Mouse (Mus musculus): ENCODE data around the gene Wdr74. TPM values are rescaled to one million over a fixed set of nuclear protein-coding genes. Genes with fewer than 3 reads are reported as not detected.
"Not testable (repeated sequence)": the region's sequence is repeated elsewhere in the genome, so short reads cannot be mapped to it uniquely, and the experiment has no call there.

Gene Wdr74
- polyA plus RNA-seq, 1 experiment from 2014 or later: 103 TPM

DNA sequence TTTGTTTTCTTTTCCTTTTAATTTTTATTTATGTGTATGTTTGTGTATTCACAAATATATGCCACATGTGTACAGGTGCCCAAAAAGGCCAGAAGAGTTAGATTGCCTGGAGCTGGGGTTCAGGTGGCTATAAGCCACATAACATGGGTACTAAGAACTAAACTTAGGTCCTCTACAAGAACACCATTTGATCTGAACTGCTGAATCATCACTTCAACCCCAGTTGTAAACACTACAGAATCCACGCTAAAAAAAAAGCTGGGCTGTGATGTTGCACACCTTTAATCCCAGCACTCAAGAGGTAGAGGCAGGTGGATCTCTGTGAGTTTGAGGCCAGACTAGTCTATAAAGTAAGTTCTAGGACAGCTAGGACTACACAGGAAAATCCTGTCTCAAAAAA is 14.2 kb upstream of the Wdr74 start:
- H3K4me1 ChIP-seq: peaks cover 32% of the 10 kb centered on the region
- WGBS: 91% methylated on average over 1 of the region's 1 CpGs
- peak overlapping the region; percentile 82; the same call in 1 of the 2 replicates for H3K4me3 ChIP-seq
- H3K27ac ChIP-seq: no peak overlapping the region
- H3K9ac ChIP-seq: no peak overlapping the region
- no peaks in the 10 kb centered on the region for H3K27me3 ChIP-seq (replicated peaks)
- H3K9me3 ChIP-seq: no peaks in the 10 kb centered on the region
- peaks cover 8% of the 10 kb centered on the region for H3K36me3 ChIP-seq (replicated peaks)
- no peak for ATAC-seq (replicated peaks)
- peak overlapping the region; percentile 69 for H3K4me2 ChIP-seq

GRCm38 (mm10) chr19:8722021-8722420 is 13.6 kb upstream of the Wdr74 start:
- H3K27me3 ChIP-seq (replicated peaks): no peaks in the 10 kb centered on the region
- peak overlapping the region; percentile 98 for H3K27ac ChIP-seq
- peak overlapping the region; percentile 69 for H3K4me2 ChIP-seq
- peak overlapping the region; percentile 95 for H3K9ac ChIP-seq
- WGBS: 69% methylated on average over 4 of the region's 4 CpGs
- peaks cover 32% of the 10 kb centered on the region for H3K4me1 ChIP-seq
- ATAC-seq (replicated peaks): no peak
- peaks cover 8% of the 10 kb centered on the region for H3K36me3 ChIP-seq (replicated peaks)
- no peaks in the 10 kb centered on the region for H3K9me3 ChIP-seq
- H3K4me3 ChIP-seq: peak overlapping the region; percentile 82

DNA sequence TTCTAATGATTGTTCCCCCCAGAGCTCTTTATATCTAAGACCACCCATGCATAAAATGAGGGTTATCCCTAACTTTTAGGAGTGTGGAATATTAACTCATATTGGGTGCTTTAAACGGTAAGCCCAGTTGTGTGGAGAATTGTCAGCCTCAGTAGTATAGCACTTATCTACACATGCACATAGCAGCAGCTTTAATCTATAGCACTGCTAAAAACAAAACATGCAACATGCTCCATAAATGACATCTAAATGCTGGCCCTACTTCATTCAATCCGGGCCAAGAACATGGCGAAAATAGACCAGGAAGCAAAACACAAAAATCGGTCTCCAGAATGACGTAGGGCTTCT is 13.1 kb upstream of the Wdr74 start:
- Histone ChIP-seq H3K27me3 (replicated peaks) (no peaks in the 10 kb centered on the region), H3K9ac (peak overlapping the region; percentile 95), H3K27ac (peak overlapping the region; percentile 98), H3K36me3 (replicated peaks) (peaks cover 8% of the 10 kb centered on the region), H3K4me3 (peak overlapping the region; percentile 82), H3K4me2 (peak overlapping the region; percentile 69), H3K9me3 (no peaks in the 10 kb centered on the region), H3K4me1 (peaks cover 32% of the 10 kb centered on the region)
- 0% methylated on average over 5 of the region's 5 CpGs for WGBS
- peak; percentile 25; the same call in 1 of the 2 replicates for ATAC-seq (replicated peaks)

DNA sequence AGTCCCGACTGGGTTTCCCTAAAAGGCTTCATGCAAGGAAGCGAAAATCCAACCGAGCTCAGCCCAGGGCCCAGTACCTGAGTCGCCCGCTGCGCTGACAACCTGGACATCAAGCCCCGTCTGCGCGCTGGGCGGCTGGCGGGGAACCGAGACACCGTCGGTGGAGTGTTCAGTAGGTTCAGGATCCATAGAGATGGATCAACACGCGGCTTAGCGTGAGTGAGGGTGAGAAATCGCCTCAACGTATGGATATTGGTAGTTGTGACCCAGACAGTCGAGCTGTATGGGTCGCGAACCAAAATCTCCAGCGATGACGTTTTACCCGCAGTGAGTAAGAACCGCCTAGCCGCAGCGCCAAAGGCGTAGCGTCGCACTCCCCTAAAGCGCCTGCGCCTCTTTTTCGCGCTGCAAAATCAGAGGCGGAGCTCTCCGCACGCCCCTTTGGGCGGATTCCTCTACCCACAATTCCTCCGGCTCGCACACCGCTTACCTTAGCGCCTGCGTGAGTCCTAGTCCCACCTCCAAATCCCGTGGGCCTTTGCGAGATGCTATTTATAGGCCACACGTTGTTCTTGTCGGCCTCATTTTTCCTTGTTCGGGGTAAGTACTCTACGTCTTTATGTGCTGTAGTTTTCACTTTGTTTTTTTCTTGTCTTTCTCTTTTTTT is 12.6 kb upstream of the Wdr74 start, which contains the start of gene Slc3a2:
Gene Slc3a2 (minus strand): TSS at position 463 of the 667 bp plus-strand sequence.
- H3K9ac ChIP-seq: peak within 1 kb of the TSS; percentile 95
- H3K4me3 ChIP-seq: peak within 1 kb of the TSS; percentile 82
- peaks cover 32% of the 10 kb centered on the region for H3K4me1 ChIP-seq
- WGBS: under 1% methylated on average over 50 of the region's 50 CpGs
- peak within 1 kb of the TSS; percentile 98 for H3K27ac ChIP-seq
- H3K9me3 ChIP-seq: no peaks in the 10 kb centered on the region
- H3K27me3 ChIP-seq (replicated peaks): no peaks in the 10 kb centered on the region
- H3K36me3 ChIP-seq (replicated peaks): peaks cover 8% of the 10 kb centered on the region
- H3K4me2 ChIP-seq: peak within 1 kb of the TSS; percentile 69
- ATAC-seq (replicated peaks): peak; percentile 97

DNA sequence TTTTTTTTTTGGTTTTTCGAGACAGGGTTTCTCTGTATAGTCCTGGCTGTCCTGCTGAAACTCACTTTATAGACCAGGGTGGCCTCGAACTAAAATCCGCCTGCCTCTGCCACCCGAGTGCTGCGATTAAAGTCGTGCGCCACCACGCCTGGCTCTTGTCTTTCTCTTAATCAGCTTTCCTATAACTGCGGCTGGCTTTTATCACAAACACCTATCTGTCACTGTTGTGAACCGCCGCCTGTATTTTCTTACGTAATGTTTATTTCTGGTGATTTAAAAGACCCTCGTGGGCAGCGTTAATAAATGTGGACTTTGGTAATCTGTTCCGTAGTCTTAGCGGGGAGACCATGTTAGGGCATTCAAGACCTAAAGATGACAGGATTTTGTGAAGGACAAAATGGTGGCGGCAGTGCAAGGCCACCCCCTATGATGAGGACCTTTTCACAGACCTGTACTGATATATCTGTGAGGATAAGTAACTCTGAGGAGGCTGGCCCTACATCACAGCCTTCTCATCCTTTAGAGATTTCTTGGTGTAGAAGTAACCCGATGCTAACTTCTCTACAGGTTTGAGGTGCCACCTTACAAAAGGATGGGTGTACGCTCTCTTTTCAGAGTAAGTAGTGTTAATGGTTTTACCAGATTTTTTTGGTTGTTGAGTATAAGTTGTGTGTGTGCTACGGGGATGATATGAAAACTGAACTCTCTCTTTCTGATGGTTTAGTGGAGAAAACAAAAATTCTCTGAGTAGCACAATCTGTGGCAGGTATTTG is 11.9 kb upstream of the Wdr74 start:
- H3K9me3 ChIP-seq: no peaks in the 10 kb centered on the region
- under 1% methylated on average over 20 of the region's 20 CpGs for WGBS
- H3K4me2 ChIP-seq: peak overlapping the region; percentile 69
- peaks cover 8% of the 10 kb centered on the region for H3K36me3 ChIP-seq (replicated peaks)
- peaks cover 32% of the 10 kb centered on the region for H3K4me1 ChIP-seq
- peak overlapping the region; percentile 79 for H3K27ac ChIP-seq
- peak overlapping the region; percentile 82 for H3K4me3 ChIP-seq
- no peaks in the 10 kb centered on the region for H3K27me3 ChIP-seq (replicated peaks)
- H3K9ac ChIP-seq: peak overlapping the region; percentile 91
- ATAC-seq (replicated peaks): peak; percentile 0

- peak overlapping the region; percentile 79; the same call in 1 of the 2 replicates for H3K27ac ChIP-seq
- peak overlapping the region; percentile 91 for H3K9ac ChIP-seq
- H3K4me1 ChIP-seq: peaks cover 32% of the 10 kb centered on the region
- WGBS: 1% methylated on average over 2 of the region's 2 CpGs
- no peaks in the 10 kb centered on the region for H3K27me3 ChIP-seq (replicated peaks)
- peak overlapping the region; percentile 82 for H3K4me3 ChIP-seq
- peak overlapping the region; percentile 69 for H3K4me2 ChIP-seq
- H3K36me3 ChIP-seq (replicated peaks): peaks cover 8% of the 10 kb centered on the region
- ATAC-seq (replicated peaks): no peak
- H3K9me3 ChIP-seq: no peaks in the 10 kb centered on the region
Observed at GRCm38 (mm10) chr19:8724392-8724791, 11.2 kb upstream of the Wdr74 start.

- Histone ChIP-seq H3K4me3 (peak overlapping the region; percentile 82; the same call in 1 of the 2 replicates), H3K27ac (no peak overlapping the region), H3K27me3 (replicated peaks) (no peaks in the 10 kb centered on the region), H3K4me2 (peak overlapping the region; percentile 69; the same call in 1 of the 2 replicates), H3K4me1 (peaks cover 32% of the 10 kb centered on the region), H3K9ac (peak overlapping the region; percentile 91; the same call in 1 of the 2 replicates), H3K9me3 (no peaks in the 10 kb centered on the region), H3K36me3 (replicated peaks) (peaks cover 8% of the 10 kb centered on the region)
- 59% methylated on average over 4 of the region's 4 CpGs for WGBS
- ATAC-seq (replicated peaks): no peak
Observed at GRCm38 (mm10) chr19:8725081-8725613, 10.5 kb upstream of the Wdr74 start.

DNA sequence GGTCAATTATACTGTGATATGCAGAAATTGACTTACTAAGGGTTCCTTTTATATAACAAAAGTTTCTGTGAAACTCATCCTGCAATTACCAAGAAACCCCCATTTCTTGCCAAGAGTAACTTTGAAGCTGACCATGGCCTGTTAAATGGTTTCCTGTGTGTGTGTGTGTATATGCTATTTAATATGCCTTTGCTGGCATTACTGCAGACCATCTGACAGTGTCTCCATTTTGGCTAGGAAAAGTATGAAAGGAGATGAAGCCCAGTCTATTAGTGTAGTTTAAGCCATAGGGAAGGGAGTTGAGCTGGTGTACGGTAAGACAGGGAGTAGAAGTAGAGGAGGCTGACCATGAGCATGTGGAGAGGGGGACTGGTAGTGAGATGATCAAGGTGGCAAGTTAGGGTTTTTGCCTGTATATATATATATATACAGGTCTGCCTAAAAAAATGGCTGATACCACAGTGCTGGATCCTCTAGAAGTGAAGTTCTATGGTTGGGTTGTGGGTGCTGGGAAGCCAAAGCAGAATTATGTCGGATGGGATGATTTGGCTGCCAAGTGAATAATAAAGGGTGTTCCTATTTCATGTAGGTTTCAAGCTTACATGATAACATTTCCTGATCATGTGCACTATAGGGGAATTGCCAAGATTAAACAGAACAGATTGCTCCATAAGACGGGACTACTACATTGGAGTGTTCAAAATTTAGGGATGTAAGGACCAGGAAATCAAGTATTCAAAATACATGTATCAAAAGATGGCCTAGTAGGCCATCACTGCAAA is 8.8 kb upstream of the Wdr74 start:
- 21% methylated on average over 3 of the region's 3 CpGs for WGBS
- H3K4me3 ChIP-seq: no peak overlapping the region
- no peak overlapping the region for H3K9ac ChIP-seq
- no peaks in the 10 kb centered on the region for H3K27me3 ChIP-seq (replicated peaks)
- H3K36me3 ChIP-seq (replicated peaks): peaks cover 8% of the 10 kb centered on the region
- no peak overlapping the region for H3K27ac ChIP-seq
- no peak overlapping the region for H3K4me2 ChIP-seq
- peaks cover 23% of the 10 kb centered on the region for H3K4me1 ChIP-seq
- ATAC-seq (replicated peaks): no peak
- H3K9me3 ChIP-seq: no peaks in the 10 kb centered on the region

DNA sequence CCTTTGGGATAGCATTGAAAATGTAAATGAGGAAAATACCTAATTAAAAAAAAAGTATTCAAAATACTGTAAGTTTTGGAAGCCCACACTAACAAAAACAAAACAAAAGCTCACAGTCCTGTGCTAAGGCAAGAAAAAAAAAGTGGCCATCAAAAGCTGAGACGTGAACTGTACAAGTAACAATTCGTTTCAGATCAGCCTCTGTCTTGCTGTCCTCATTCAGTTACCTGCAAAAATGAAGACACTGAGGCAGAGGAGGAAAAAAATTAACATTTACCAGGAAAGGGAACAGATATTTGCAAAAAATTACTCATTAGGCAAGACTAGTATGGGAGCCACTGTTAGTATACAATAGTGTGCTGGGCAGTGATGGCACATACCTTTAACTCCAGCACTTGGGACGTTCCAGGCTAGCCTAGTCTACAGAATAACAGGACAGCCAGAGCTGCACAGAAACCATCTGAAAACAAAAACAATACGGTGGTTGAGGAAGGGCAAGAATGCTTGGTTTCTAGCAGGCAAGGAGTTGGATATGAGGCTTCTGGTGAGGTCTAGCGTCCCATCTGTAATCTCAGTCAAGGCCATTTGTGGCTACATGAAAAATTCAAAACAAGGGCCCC is 8.0 kb upstream of the Wdr74 start:
- Histone ChIP-seq H3K4me1 (peaks cover 15% of the 10 kb centered on the region), H3K36me3 (replicated peaks) (peaks cover 8% of the 10 kb centered on the region), H3K27me3 (replicated peaks) (no peaks in the 10 kb centered on the region), H3K4me2 (no peak overlapping the region), H3K27ac (no peak overlapping the region), H3K9me3 (no peaks in the 10 kb centered on the region), H3K9ac (no peak overlapping the region), H3K4me3 (no peak overlapping the region)
- WGBS: 24% methylated on average over 5 of the region's 5 CpGs
- ATAC-seq (replicated peaks): no peak

DNA sequence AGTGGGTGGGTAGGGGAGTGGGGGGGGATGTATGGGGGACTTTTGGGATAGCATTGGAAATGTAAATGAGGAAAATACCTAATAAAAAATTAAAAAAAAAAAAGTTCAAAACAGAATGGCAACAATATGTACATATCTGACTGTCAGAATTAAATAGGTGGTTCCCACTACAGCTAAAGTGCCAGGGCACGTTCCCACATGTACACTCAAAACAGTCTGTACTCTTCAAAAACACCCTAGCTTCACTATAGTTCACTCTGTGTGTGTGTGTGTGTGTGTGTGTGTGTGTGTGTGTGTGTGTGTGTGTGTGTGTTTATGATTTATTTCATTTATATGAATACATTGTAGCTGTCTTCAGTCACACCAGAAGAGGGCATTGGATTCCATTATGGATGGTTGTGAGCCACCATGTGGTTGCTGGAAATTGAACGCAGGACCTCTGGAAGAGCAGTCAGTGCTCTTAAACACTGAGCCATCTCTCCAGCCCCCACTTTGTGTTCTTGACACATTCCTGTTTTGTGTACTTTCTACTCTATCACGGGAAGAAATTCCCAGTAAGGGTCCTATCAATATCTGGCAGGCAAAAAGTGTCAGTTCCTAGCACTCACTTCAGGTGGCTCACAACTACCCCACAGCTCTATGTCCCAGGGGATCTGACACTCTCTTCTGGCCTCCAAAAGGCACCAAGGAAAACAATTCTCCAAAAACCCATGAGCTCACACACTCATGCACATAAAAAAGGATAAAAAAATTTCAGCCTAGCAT is 7.1 kb upstream of the Wdr74 start:
- not testable (repeated sequence) for H3K36me3 ChIP-seq (replicated peaks); H3K27ac ChIP-seq; H3K9me3 ChIP-seq; H3K4me3 ChIP-seq; H3K9ac ChIP-seq; H3K4me2 ChIP-seq; ATAC-seq (replicated peaks); H3K27me3 ChIP-seq (replicated peaks)
- WGBS: 56% methylated on average over 3 of the region's 3 CpGs
- peaks cover 15% of the 10 kb centered on the region for H3K4me1 ChIP-seq

DNA sequence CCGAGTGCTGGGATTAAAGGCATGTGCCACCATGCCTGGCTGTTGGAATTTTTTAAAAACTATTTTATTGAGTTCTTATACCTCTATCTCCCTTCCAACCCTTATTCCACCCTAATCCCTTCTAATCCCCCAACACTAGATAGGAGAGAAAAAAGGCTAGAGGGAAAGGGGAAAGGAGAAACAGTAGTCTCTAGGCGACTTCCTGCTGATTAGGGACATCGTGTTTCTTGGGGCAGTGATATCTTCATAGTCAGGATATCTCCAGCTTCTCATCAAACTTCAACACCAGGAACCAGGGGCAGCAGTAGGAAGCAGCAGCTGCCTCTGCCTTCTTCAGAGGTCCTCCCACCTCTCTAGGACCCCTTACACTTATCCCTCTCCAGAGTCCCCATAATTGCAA is 1.3 kb upstream of the Wdr74 start:
- H3K9ac ChIP-seq: no peak overlapping the region
- H3K27ac ChIP-seq: no peak overlapping the region
- H3K27me3 ChIP-seq (replicated peaks): no peaks in the 10 kb centered on the region
- H3K36me3 ChIP-seq (replicated peaks): peaks cover 9% of the 10 kb centered on the region; the same call in 1 of the 2 replicates
- no peaks in the 10 kb centered on the region for H3K9me3 ChIP-seq
- H3K4me1 ChIP-seq: peaks cover 14% of the 10 kb centered on the region
- no peak for ATAC-seq (replicated peaks)
- no peak overlapping the region for H3K4me2 ChIP-seq
- 77% methylated on average over 3 of the region's 3 CpGs for WGBS
- H3K4me3 ChIP-seq: no peak overlapping the region

All from midbrain, embryonic 15.5 days (tissue).